Mouse (Mus musculus) heart, embryonic 11.5 days (tissue): ENCODE results near the gene D1Pas1. TPM values are rescaled to one million over a fixed set of nuclear protein-coding genes. Genes with fewer than 3 reads are reported as not detected.

Experiments used
- ATAC-seq: fragments of 200-750 bp; cut with Nextera tagmentation; replicated peaks from 2 replicates; pipeline ENCODE4 v1.8.0; 2017; ENCODE audit warnings: moderate library complexity; ENCODE audit not compliant: insufficient number of reproducible peaks, low FRiP score, low TSS enrichment
- H3K27ac ChIP-seq: fragments of 300-500 bp; sonication (generic); 2 replicates; pipeline ENCODE4 v1.5.1; 2014; ENCODE audit warnings: mild to moderate bottlenecking, low read depth, low read length
- H3K27me3 ChIP-seq: fragments of 300-500 bp; sonication (generic); 2 replicates; pipeline ENCODE4 v1.6.1; 2014; ENCODE audit warnings: mild to moderate bottlenecking, low read length, mixed read lengths; ENCODE audit not compliant: control insufficient read depth, insufficient read depth
- H3K36me3 ChIP-seq: fragments of 300-500 bp; sonication (generic); 2 replicates; pipeline ENCODE4 v1.6.1; 2014; ENCODE audit warnings: mild to moderate bottlenecking, low read length, moderate library complexity, mixed read lengths; ENCODE audit not compliant: control insufficient read depth, insufficient read depth
- H3K4me1 ChIP-seq: fragments of 300-500 bp; sonication (generic); 2 replicates; pipeline ENCODE4 v1.6.1; 2014; ENCODE audit warnings: low read length; ENCODE audit not compliant: control insufficient read depth, insufficient read depth
- H3K4me2 ChIP-seq: fragments of 300-500 bp; sonication (generic); 2 replicates; pipeline ENCODE4 v1.6.1; 2014; ENCODE audit warnings: mild to moderate bottlenecking, moderate library complexity
- H3K4me3 ChIP-seq: fragments of 300-500 bp; sonication (generic); 2 replicates; pipeline ENCODE4 v1.5.1; 2014; ENCODE audit warnings: low read depth, low read length
- H3K9ac ChIP-seq: fragments of 300-500 bp; sonication (generic); 2 replicates; pipeline ENCODE4 v1.6.1; 2014; ENCODE audit warnings: mild to moderate bottlenecking, low read depth, low read length, moderate library complexity
- H3K9me3 ChIP-seq: fragments of 300-500 bp; sonication (generic); replicated peaks from 2 replicates; pipeline ENCODE4 v1.6.1; 2016; ENCODE audit warnings: low read length; ENCODE audit not compliant: control insufficient read depth
- WGBS: fragments of 180-500 bp; shearing (Covaris S2); extraction: QIAGEN DNeasy Blood & Tissue Kit; methylation state at CpG from one replicate; pipeline ENCODE4 v1.1.7; 2014; ENCODE audit not compliant: insufficient replicate concordance; 5-methylcytosine and 5-hydroxymethylcytosine counted together
- polyA plus RNA-seq: library from polyadenylated mRNA; unstranded; fragments of >200 nt; fragmentation: Nextera tagmentation; extraction: Ambion mirVana; gene quantifications from 2 replicates; pipeline ENCODE4 v1.2.1, GENCODE M21; 2014

D1Pas1 gene
- polyA plus RNA-seq, 1 experiment from 2014 or later: 0.21 TPM

GRCm38 (mm10) chr1:186930888-186931233 lies 36.4 kb upstream of the D1Pas1 start:
- Histone ChIP-seq H3K27me3 (no peaks in the 10 kb centered on the region), H3K9ac (no peak overlapping the region), H3K4me3 (no peak overlapping the region), H3K36me3 (no peaks in the 10 kb centered on the region), H3K4me2 (no peak overlapping the region), H3K4me1 (no peaks in the 10 kb centered on the region), H3K9me3 (no peaks in the 10 kb centered on the region), H3K27ac (no peak overlapping the region)
- WGBS: 84% methylated on average over 6 of the region's 6 CpGs
- no peak for ATAC-seq

- WGBS: 85% methylated on average over 1 of the region's 1 CpGs
- Histone ChIP-seq H3K27me3 (no peaks in the 10 kb centered on the region), H3K4me1 (no peaks in the 10 kb centered on the region)
These were observed 33.0 kb upstream of the D1Pas1 start for GRCm38 (mm10) chr1:186934205-186934604.

GRCm38 (mm10) chr1:186952381-186952780 lies 14.8 kb upstream of the D1Pas1 start:
- H3K4me1 ChIP-seq: no peaks in the 10 kb centered on the region
- no peak for ATAC-seq
- no peaks in the 10 kb centered on the region for H3K36me3 ChIP-seq
- no peaks in the 10 kb centered on the region for H3K9me3 ChIP-seq
- H3K4me2 ChIP-seq: no peak overlapping the region
- 62% methylated on average over 4 of the region's 4 CpGs for WGBS
- H3K4me3 ChIP-seq: no peak overlapping the region
- H3K9ac ChIP-seq: no peak overlapping the region
- no peaks in the 10 kb centered on the region for H3K27me3 ChIP-seq
- no peak overlapping the region for H3K27ac ChIP-seq

More at GRCm38 (mm10) chr1:186934205-186934604, 33.0 kb upstream of the D1Pas1 start:
- Histone ChIP-seq H3K9me3 (no peaks in the 10 kb centered on the region), H3K36me3 (no peaks in the 10 kb centered on the region), H3K4me3 (no peak overlapping the region), H3K4me2 (no peak overlapping the region), H3K27ac (no peak overlapping the region), H3K9ac (no peak overlapping the region)
- ATAC-seq: no peak

DNA sequence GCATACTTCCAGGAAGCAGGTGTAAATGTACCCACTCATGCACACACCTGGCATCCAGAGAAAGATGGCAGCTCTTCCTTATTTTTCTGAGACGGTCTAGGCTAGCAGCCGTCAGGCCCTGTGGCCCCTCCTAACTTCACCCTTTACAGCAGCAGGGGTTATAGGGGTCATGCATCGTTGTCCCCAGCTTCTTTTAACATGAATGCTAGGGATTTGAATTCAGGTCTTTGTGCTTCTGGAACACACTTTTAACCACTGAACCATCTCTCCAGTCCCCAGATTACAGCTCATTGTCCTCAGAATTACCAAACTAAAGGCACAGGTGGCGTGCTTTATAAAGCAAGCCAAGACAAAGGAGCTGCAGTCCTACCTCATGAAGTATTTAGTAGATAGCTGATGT lies 12.6 kb upstream of the D1Pas1 start:
- Histone ChIP-seq H3K27me3 (no peaks in the 10 kb centered on the region), H3K4me2 (no peak overlapping the region), H3K4me3 (no peak overlapping the region), H3K9me3 (no peaks in the 10 kb centered on the region), H3K27ac (no peak overlapping the region), H3K9ac (no peak overlapping the region), H3K4me1 (no peaks in the 10 kb centered on the region), H3K36me3 (no peaks in the 10 kb centered on the region)
- 83% methylated on average over 4 of the region's 4 CpGs for WGBS
- ATAC-seq: no peak

- Histone ChIP-seq H3K4me1 (no peaks in the 10 kb centered on the region), H3K4me2 (no peak overlapping the region), H3K9ac (no peak overlapping the region), H3K36me3 (no peaks in the 10 kb centered on the region), H3K27me3 (no peaks in the 10 kb centered on the region), H3K4me3 (no peak overlapping the region), H3K9me3 (no peaks in the 10 kb centered on the region), H3K27ac (no peak overlapping the region)
- ATAC-seq: no peak
- whole genome bisulfite sequencing: 36% methylated on average over 4 of the region's 4 CpGs
These were observed 7.8 kb upstream of the D1Pas1 start for GRCm38 (mm10) chr1:186959380-186959779.

GRCm38 (mm10) chr1:186964143-186964875 lies 2.9 kb upstream of the D1Pas1 start:
- 57% methylated on average over 4 of the region's 4 CpGs for whole genome bisulfite sequencing
- no peaks in the 10 kb centered on the region for H3K4me1 ChIP-seq
- H3K4me2 ChIP-seq: no peak overlapping the region
- no peak overlapping the region for H3K9ac ChIP-seq
- ATAC-seq: no peak
- peaks cover 7% of the 10 kb centered on the region for H3K9me3 ChIP-seq
- no peaks in the 10 kb centered on the region for H3K27me3 ChIP-seq
- no peak overlapping the region for H3K27ac ChIP-seq
- no peaks in the 10 kb centered on the region for H3K36me3 ChIP-seq
- no peak overlapping the region for H3K4me3 ChIP-seq

DNA sequence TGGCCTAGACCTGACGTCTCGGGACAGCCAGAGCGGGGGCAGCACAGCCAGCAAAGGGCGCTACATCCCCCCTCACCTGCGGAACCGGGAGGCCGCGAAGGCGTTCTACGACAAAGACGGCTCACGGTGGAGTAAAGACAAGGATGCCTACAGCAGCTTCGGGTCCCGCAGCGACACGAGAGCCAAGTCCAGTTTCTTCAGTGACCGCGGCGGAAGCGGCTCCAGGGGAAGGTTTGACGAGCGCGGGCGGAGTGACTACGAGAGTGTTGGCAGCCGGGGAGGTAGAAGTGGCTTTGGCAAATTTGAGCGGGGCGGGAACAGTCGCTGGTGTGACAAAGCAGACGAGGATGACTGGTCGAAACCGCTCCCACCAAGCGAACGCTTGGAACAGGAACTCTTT lies 710 bp downstream of the D1Pas1 start:
- no peak for ATAC-seq
- no peaks in the 10 kb centered on the region for H3K36me3 ChIP-seq
- H3K27ac ChIP-seq: no peak overlapping the region
- H3K27me3 ChIP-seq: no peaks in the 10 kb centered on the region
- no peak overlapping the region for H3K4me3 ChIP-seq
- no peak overlapping the region for H3K4me2 ChIP-seq
- peaks cover 7% of the 10 kb centered on the region for H3K9me3 ChIP-seq
- 82% methylated on average over 34 of the region's 34 CpGs for WGBS
- H3K9ac ChIP-seq: no peak overlapping the region
- H3K4me1 ChIP-seq: no peaks in the 10 kb centered on the region

DNA sequence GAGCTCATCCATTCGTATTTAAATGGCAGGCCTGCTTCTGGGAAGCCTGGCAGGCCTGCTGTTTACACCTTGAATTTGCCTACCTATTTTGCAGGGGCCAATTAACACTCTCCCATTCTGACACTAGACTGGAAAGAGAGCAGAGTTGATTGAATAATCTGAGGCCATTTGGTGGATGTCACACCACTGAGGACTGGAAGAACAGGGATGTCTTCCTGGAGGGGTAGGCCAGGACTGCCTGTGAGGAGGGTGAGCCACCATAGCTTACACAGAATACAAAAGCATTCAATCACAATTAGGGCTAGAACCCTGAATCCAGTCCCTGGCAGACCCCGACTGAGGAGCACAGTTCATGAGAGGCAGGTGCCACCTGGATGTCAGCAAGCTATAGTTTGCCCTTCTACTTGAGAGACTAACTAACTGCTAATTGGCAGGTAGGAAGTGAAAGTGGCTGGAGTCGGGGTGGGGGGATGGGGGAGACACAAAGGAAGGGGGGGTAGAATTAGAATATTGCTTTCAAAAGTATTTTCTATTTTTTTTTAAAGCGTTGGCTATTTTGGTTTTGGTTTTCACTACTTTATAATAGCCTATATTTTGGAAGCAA lies 9.8 kb downstream of the D1Pas1 start:
- H3K36me3 ChIP-seq: no peaks in the 10 kb centered on the region
- H3K4me2 ChIP-seq: no peak overlapping the region
- H3K27me3 ChIP-seq: no peaks in the 10 kb centered on the region
- H3K9me3 ChIP-seq: no peaks in the 10 kb centered on the region
- no peak overlapping the region for H3K4me3 ChIP-seq
- no peak overlapping the region for H3K9ac ChIP-seq
- no peak overlapping the region for H3K27ac ChIP-seq
- 50% methylated on average over 4 of the region's 4 CpGs for WGBS
- no peak for ATAC-seq
- no peaks in the 10 kb centered on the region for H3K4me1 ChIP-seq

DNA sequence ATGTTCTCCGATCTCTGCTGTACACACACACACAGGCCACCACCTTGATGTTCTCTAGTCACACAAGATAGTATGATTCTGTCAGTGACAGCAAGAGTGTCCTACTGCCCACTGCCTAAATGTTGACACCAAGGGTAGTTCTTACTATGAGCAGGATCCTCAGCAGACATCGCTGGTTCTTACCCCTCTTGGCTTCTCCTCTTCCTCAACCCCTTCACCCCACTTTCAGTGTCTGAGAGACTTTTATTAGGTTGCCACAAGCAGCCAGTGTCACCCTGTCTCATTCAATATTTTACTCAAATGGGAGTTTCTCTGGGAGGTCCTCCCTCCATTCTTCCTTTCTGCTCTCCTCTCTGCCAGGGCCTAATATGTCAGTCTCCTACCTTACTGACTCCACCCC lies 10.6 kb downstream of the D1Pas1 start:
- H3K27me3 ChIP-seq: no peaks in the 10 kb centered on the region

More for the DNA sequence above, 10.6 kb downstream of the D1Pas1 start:
- Histone ChIP-seq H3K4me3 (no peak overlapping the region), H3K36me3 (no peaks in the 10 kb centered on the region), H3K4me1 (no peaks in the 10 kb centered on the region), H3K27ac (no peak overlapping the region), H3K9me3 (no peaks in the 10 kb centered on the region), H3K9ac (no peak overlapping the region), H3K4me2 (no peak overlapping the region)
- 92% methylated on average over 2 of the region's 2 CpGs for WGBS
- no peak for ATAC-seq
